Mouse (Mus musculus) CD8-positive naive resting alpha-beta T cell, adult 2 months (primary cell): Measurements from ENCODE around the gene Pcyt1a.
"Not testable (repeated sequence)": the region's sequence is repeated elsewhere in the genome, so short reads cannot be mapped to it uniquely, and the experiment has no call there.

Source experiments
- DNase-seq, 2 experiments: peaks; one replicate each; pipeline ENCODE4 v3.0.0; 2022; ENCODE audit warnings: low read depth in 2 of 2, low spot score in 2 of 2

Pcyt1a gene

GRCm38 (mm10) chr16:32433138-32433537, 2.4 kb downstream of the Pcyt1a start:
- no peak for DNase-seq

DNA sequence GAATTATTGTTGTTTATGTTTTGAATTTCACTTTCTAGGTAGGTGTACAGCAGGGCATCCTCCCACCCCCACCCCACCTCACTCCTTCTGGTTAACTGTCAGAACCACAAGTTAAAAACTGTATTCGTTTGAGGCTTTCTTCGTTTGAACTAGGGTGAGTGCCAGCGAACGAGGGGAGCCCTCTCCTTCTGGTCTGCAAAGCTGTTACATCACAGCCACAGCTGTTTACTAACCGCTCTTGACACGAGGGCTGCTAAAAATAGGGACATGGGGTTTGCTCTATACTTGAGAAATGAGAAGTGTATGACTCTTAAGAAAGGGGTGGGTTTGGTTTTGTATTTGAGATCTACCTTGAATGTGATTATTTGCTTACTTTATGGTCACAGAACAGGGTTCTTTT, 3.3 kb downstream of the Pcyt1a start:
- DNase-seq = peak; percentile 71 to 79

GRCm38 (mm10) chr16:32434691-32435090, 4.0 kb downstream of the Pcyt1a start:
- no peak for DNase-seq

DNA sequence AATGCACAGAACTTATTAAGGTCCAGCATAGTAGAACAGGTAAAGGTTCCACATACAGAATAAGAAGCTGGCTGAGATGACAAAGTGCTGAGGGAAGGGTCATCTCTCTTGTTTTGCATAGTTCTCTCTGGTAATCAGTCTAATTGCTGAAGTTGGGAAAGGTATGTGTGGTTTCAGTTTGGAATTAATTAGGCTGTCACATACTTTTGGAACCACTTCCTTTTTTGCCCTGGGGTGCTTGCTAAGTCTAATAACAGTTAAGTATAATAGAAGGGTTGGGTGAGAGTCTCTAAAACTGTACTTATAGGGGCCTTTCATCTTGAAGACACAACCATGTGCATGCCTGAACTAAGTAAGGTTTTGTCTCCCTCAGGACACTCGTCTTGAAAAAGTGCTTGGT, 5.9 kb downstream of the Pcyt1a start:
- no peak for DNase-seq

DNA sequence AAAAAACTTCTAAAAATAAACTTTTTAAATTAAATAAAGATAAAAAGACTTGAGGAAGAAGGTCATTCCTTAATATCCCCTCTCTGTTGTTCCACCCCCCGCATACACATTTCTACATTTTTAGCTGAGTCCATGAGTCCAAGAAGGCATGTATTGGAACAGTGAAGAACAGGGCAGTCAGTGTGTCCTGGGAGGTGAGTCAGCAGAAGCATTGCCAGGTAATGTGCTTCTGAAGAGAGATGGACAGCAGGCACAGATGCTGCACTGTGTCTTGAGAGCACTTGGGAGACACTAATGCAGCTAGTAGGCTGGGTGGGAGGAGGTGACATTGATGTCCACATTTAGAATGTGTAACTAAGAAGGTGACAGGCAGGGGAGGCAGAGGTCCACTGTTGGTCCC, 6.5 kb downstream of the Pcyt1a start:
- DNase-seq = no peak

DNA sequence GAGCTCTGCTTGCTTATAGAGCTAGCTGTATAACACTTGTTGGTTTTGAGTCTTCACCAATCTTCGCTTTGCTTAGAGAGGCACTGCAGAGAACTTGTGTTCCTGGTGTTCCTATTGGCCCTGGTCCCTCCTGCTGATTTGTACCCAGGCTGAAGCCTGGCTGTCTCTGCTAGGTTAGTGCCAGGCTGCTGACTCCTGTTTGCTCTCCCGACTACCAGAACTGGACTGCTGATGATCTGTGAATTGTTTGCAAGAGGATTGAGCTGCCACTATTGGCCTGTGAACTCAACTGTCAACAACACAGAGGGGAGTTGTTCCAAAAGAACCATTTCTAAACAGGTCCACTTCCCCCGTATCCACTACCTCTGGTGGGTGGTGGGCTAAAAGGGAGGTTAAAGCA, 10.7 kb downstream of the Pcyt1a start:
- DNase-seq = no peak

GRCm38 (mm10) chr16:32444615-32445014, 13.9 kb downstream of the Pcyt1a start:
- DNase-seq = not testable (repeated sequence)

DNA sequence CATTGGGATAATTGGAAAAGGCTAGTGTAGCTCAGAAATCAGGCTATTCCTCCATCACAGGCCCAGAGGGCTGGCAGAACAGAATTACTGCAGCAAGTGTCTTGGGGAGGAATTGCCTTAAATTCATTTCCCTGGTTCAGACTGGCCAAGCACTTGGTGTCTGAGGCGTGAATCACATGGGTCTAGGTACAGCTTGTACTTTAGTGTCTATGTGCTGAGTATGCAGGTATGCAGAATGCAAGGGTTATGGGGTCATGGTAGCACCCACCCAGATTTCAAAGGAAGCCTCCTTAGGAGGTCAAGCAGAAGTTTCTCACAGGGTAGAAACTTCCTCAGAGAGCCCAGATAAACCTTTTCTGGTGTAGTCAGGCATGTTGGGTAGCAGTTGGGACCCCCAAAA, 14.8 kb downstream of the Pcyt1a start:
- no peak for DNase-seq

- no peak for DNase-seq
These were observed 15.9 kb downstream of the Pcyt1a start for GRCm38 (mm10) chr16:32446563-32447138.

- DNase-seq = no peak
These were observed 18.9 kb downstream of the Pcyt1a start for GRCm38 (mm10) chr16:32449665-32450064.

DNA sequence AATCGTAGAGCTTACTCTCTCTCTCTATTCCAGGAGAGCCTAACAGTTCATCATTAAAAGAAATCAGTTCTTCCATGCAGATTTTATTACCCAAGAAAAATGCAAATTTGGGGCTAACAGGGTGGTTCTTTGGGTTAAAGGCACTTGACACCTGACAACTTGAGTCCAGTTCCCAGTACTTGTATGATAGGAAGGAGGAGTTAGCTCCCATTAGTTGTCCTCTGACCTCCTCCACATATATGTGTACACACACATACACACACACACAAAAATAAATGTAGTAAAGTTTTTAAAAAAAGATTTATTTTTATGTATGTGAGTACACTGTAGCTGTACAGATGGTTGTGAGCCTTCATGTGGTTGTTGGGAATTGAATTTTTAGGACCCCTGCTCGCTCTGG, 19.4 kb downstream of the Pcyt1a start:
- DNase-seq = no peak

- no peak for DNase-seq
These were observed 22.4 kb downstream of the Pcyt1a start for GRCm38 (mm10) chr16:32453102-32453501.

DNA sequence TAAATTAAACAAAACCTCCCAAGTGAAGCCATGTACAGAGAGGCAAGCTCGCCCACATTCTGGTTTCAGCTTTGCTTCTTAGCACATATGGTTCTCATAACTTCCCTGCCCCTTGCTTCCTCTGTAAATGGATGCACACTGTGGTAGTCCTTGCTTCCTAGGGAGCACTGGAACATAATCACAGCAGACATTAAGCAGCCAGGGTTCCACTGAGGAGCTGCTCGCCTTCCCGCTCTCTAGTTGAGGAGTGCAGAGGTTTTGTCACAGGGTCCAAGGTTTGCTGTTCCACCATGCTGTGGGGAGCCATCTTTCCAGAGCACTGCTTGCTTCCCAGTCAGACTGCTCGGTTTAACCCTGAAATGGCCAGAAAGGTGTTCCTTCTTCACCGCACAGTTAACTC, 23.9 kb downstream of the Pcyt1a start:
- no peak for DNase-seq

DNA sequence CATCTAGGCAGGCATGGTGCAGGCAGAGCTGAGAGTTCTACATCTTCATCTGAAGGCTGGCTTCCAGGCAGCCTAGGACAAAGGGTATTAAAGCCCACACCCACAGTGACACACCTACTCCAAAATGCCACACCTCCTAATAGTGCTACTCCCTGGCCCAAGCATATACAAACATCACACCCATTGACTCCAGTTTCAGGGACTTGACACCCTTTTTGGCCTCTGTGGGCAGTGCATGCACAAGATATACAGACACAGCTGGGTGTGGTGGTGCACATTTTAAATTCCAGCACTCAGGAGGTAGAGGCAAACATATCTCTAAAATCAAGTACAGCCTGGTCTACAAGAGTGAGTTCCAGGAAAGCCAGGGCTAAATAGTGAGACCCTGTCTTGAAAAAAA, 25.4 kb downstream of the Pcyt1a start:
- no peak for DNase-seq

DNA sequence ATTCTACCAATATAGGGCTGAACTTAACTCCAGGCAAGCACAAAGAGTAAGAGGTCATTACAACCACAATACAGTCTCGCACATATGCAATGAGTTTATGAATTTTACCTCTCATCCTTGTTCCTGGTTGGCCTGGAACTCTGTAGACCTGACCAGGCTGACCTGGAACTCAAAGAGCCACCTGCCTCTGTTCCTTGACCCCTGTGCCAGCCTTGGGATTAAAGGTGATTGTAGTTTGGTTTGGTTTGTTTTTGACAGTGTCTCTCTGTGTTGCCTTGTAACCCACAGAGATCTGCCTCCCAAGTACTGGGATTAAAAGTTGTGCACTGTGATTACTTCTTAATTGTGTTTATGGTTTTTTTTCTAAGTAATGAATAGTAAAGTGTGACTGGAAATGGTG, 26.0 kb downstream of the Pcyt1a start:
- no peak for DNase-seq

- DNase-seq = peak; percentile 3 to 6
These were observed 27.1 kb downstream of the Pcyt1a start for GRCm38 (mm10) chr16:32457589-32458386.

DNA sequence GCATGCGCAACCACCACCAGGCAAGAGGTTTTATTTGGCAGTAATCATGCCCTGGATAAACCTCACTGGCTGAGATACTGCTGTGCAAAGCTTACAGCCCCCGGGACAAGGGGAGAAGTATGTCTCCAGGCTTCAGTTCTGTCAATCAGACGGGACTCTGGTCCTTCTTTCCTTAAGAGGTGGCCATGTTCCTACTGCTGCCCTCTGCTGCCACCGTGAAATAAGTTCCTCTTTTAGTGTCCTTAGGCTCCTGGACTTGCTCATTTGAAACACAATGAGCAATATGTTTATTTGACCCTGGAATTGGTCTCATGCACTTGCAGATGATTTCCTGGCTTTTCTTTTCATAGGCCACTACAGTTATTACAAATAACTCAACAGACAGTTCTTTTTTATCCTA, 29.8 kb downstream of the Pcyt1a start:
- DNase-seq = no peak

DNA sequence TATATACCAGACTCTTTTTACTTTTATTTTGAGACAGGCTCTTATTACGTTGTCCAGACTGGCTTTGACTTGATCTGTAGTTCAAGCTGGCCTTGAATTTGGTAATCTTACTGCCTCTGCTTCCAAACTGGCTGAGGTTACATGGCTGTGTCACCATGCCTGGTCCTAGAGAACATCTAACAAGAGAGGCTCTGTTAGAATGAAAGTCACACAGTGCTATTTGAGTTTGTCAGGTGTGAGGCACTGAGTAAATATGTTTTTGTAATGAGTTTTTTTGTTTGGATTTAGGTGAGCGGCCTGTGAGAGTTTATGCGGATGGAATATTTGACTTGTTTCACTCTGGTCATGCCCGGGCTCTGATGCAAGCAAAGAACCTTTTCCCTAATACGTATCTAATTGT, 31.0 kb downstream of the Pcyt1a start:
- DNase-seq = no peak

- DNase-seq = no peak
These were observed 32.2 kb downstream of the Pcyt1a start for GRCm38 (mm10) chr16:32462950-32463349.

DNA sequence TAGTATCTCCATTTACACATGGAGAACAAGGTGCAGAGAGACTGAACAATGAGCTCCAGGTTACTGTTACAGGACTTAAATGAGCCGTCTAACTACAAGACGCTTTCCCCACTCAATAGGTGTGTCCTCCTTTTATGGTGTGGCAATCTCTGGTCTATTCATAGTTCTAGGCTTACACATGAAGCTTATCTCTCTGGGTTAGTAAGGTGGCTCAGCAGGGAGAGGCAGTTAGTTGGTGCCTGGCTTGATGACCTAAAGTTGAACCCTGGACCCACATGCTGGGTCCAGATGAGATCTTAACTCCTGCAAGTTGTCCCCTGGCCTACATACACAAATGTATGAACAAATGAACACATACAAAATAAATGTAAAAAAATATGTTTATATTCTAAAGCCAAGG, 32.7 kb downstream of the Pcyt1a start:
- DNase-seq = no peak

DNA sequence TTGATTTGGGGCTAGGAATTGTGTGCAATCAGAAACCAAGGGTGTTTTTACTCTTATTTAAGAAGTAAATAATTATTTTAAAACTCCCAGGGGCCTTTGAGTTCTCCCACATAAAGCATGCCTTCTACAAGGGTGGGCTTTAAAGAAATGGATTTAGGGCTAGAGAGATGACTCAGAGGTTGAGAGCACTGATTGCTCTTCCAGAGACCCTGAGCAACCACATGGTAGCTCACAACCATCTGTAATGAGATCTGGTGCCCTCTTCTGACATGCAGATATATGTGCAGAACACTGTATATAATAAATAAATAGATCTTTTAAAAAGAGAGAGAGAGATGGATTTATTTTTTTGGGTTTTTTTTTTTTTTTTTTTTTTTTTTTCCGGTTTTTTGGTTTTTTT, 34.2 kb downstream of the Pcyt1a start:
- DNase-seq = no peak

DNA sequence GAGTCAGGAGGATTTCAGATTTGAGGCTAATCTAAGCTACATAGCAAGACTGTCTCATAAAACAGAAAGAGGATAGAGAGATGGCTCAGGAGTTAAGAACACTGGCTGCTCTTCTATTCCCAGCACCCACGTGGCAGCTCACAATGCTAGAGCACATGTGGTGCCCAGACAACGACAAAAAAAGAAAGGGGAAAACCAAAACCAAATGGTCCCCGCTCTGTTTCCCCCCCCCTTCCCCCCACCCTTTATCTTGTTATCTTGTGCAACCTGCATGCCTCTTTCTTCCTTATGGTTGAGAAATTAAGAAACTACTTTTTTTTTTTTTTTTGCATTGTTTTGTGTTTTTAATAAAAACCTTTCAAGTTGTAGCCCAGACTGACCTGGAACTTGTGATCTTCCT, 37.8 kb downstream of the Pcyt1a start:
- no peak for DNase-seq
